In the genomic region with DNA sequence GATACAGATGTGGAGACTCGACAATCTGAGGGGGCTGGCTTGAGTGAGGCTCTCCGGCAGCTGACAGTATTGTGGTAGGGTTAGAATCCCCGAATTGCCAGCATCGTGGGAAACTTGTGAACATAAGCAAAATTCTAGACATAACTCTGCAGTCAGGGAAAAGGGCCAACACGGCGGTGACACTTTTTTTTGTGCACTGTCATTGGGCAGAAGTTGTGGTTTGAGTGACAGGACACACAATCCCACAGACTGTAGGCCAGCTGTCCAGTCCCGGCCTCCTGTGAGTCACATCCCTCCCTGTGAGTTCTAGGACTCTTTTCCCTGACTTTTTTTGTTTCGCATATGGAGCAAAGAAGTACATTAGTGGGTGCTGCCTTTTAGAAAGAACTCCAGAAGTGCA, we compare ENCODE assay signal across 8 mouse cellular contexts. TPM values are rescaled to one million over a fixed set of nuclear protein-coding genes. Genes with fewer than 3 reads are reported as not detected.
A peak's percentile ranks its signal among the peaks of the same experiment; 100 is the strongest.
DNase-seq lines count a peak whose midpoint lies in the region; ATAC-seq and TF ChIP-seq lines count a peak whose summit lies in the region.

No protein-coding gene starts in this region.

- no peaks in the 10 kb centered on the region for H3K27me3 ChIP-seq in forebrain, embryonic 13.5 days
- H3K27me3 ChIP-seq in forebrain, embryonic 11.5 days (ENCODE audit: control insufficient read depth, insufficient read depth, low read length): no peaks in the 10 kb centered on the region; the same call in 1 of the 2 replicates
- H3K27me3 ChIP-seq in stomach, embryonic 15.5 days (replicated peaks): no peaks in the 10 kb centered on the region
- H3K27me3 ChIP-seq in stomach, postnatal 0 days (ENCODE audit: control insufficient read depth, insufficient read depth, low read length): no peaks in the 10 kb centered on the region
- peaks cover 11% of the 10 kb centered on the region; the same call in 1 of the 2 replicates for H3K27me3 ChIP-seq in liver, embryonic 12.5 days (replicated peaks)

- H3K36me3 ChIP-seq in forebrain, embryonic 13.5 days (ENCODE audit: poor library complexity, severe bottlenecking): 0 out of 2 replicates have a peak, but pooled peaks cover 8% of the 10 kb centered on the region
- H3K36me3 ChIP-seq in forebrain, embryonic 11.5 days (ENCODE audit: control insufficient read depth, insufficient read depth, low read length): no peaks in the 10 kb centered on the region
- H3K36me3 ChIP-seq in stomach, embryonic 15.5 days: no peaks in the 10 kb centered on the region; the same call in 1 of the 2 replicates
- H3K36me3 ChIP-seq in stomach, postnatal 0 days (ENCODE audit: control insufficient read depth, insufficient read depth, low read length): peaks cover 4% of the 10 kb centered on the region; the same call in 1 of the 2 replicates
- H3K36me3 ChIP-seq in liver, embryonic 12.5 days: peaks cover 32% of the 10 kb centered on the region

- 0 out of 2 replicates have a peak overlapping the region, but pooled peaks have one; percentile 87 for H3K9ac ChIP-seq in forebrain, embryonic 13.5 days
- no peak overlapping the region for H3K9ac ChIP-seq in forebrain, embryonic 11.5 days (ENCODE audit: low read length)
- H3K9ac ChIP-seq in stomach, embryonic 15.5 days: no peak overlapping the region
- H3K9ac ChIP-seq in stomach, postnatal 0 days (ENCODE audit: low read length): no peak overlapping the region
- peak overlapping the region; percentile 89 for H3K9ac ChIP-seq in liver, embryonic 12.5 days

- peaks cover 16% of the 10 kb centered on the region for H3K4me1 ChIP-seq in forebrain, embryonic 13.5 days
- peaks cover 4% of the 10 kb centered on the region; the same call in 1 of the 2 replicates for H3K4me1 ChIP-seq in forebrain, embryonic 11.5 days (replicated peaks; ENCODE audit: control insufficient read depth, insufficient read depth, low read length)
- peaks cover 9% of the 10 kb centered on the region for H3K4me1 ChIP-seq in stomach, embryonic 15.5 days
- H3K4me1 ChIP-seq in stomach, postnatal 0 days (replicated peaks; ENCODE audit: control insufficient read depth, insufficient read depth): peaks cover 7% of the 10 kb centered on the region
- H3K4me1 ChIP-seq in liver, embryonic 12.5 days: peaks cover 31% of the 10 kb centered on the region

- no peak overlapping the region for H3K27ac ChIP-seq in forebrain, embryonic 13.5 days
- H3K27ac ChIP-seq in forebrain, embryonic 11.5 days (ENCODE audit: low read depth, low read length): no peak overlapping the region
- H3K27ac ChIP-seq in stomach, embryonic 15.5 days: no peak overlapping the region
- no peak overlapping the region for H3K27ac ChIP-seq in stomach, postnatal 0 days (replicated peaks)
- H3K27ac ChIP-seq in liver, embryonic 12.5 days: peak overlapping the region; percentile 97

- no peak for DNase-seq in forebrain, embryonic 11.5 days (ENCODE audit: low spot score)
- DNase-seq in stomach, postnatal 0 days (ENCODE audit: low spot score): no peak
- DNase-seq in spleen, postnatal 4 days (ENCODE audit: low spot score in 2 of 2): no peak
- DNase-seq in kidney, adult 8-10 months: no peak
- no peak for DNase-seq in spleen, adult 18-20 months

- WGBS in forebrain, embryonic 13.5 days: 84% methylated on average over 8 of the region's 8 CpGs
- WGBS in forebrain, embryonic 11.5 days: 89% methylated on average over 8 of the region's 8 CpGs
- 75% methylated on average over 8 of the region's 8 CpGs for WGBS in stomach, embryonic 15.5 days
- WGBS in stomach, postnatal 0 days: 66% methylated on average over 8 of the region's 8 CpGs
- 60% methylated on average over 8 of the region's 8 CpGs for WGBS in liver, embryonic 12.5 days (ENCODE audit: insufficient replicate concordance)

- peak overlapping the region; percentile 84 for H3K4me2 ChIP-seq in forebrain, embryonic 13.5 days
- H3K4me2 ChIP-seq in forebrain, embryonic 11.5 days (ENCODE audit: low read depth, low read length, severe bottlenecking): no peak overlapping the region
- peak overlapping the region; percentile 94 for H3K4me2 ChIP-seq in stomach, embryonic 15.5 days
- no peak overlapping the region for H3K4me2 ChIP-seq in stomach, postnatal 0 days (replicated peaks; ENCODE audit: low read depth)
- peak overlapping the region; percentile 93 for H3K4me2 ChIP-seq in liver, embryonic 12.5 days

- no peak for TF ChIP-seq CTCF in stomach, postnatal 0 days (IDR thresholded peaks at IDR 0.05; ENCODE audit: low read depth)

- ATAC-seq in forebrain, embryonic 13.5 days: no peak
- ATAC-seq in forebrain, embryonic 11.5 days (replicated peaks; ENCODE audit: low FRiP score): no peak
- no peak for ATAC-seq in stomach, embryonic 15.5 days (ENCODE audit: insufficient read depth, low FRiP score, low read depth)
- no peak for ATAC-seq in stomach, postnatal 0 days (ENCODE audit: low FRiP score, low TSS enrichment)
- ATAC-seq in liver, embryonic 12.5 days: no peak

- TF ChIP-seq EP300 in stomach, postnatal 0 days (optimal IDR thresholded peaks at IDR 0.05): no peak

- no peaks in the 10 kb centered on the region for H3K9me3 ChIP-seq in forebrain, embryonic 13.5 days (replicated peaks)
- H3K9me3 ChIP-seq in forebrain, embryonic 11.5 days (ENCODE audit: control insufficient read depth, low read length): no peaks in the 10 kb centered on the region
- no peaks in the 10 kb centered on the region for H3K9me3 ChIP-seq in stomach, embryonic 15.5 days
- no peaks in the 10 kb centered on the region for H3K9me3 ChIP-seq in stomach, postnatal 0 days (ENCODE audit: control insufficient read depth, low read length)
- no peaks in the 10 kb centered on the region for H3K9me3 ChIP-seq in liver, embryonic 12.5 days (replicated peaks)

- peak overlapping the region; percentile 67; the same call in 1 of the 2 replicates for H3K4me3 ChIP-seq in forebrain, embryonic 13.5 days
- H3K4me3 ChIP-seq in forebrain, embryonic 11.5 days (ENCODE audit: low read depth, low read length): no peak overlapping the region
- peak overlapping the region; percentile 63; the same call in 1 of the 2 replicates for H3K4me3 ChIP-seq in stomach, embryonic 15.5 days (replicated peaks)
- no peak overlapping the region for H3K4me3 ChIP-seq in stomach, postnatal 0 days (ENCODE audit: low read depth, low read length)
- H3K4me3 ChIP-seq in liver, embryonic 12.5 days: peak overlapping the region; percentile 80

RNA-seq across cellular contexts. Expression of gene Kctd7, which starts 1.3 kb away (rescaled TPM):
- polyA plus RNA-seq in forebrain, embryonic 13.5 days (2015; fragmentation: Nextera tagmentation; extraction: Ambion mirVana): 8.3 and 8.9 TPM in 2 replicates
- 6.0 and 6.7 TPM in 2 replicates for polyA plus RNA-seq in forebrain, embryonic 11.5 days (2014; fragmentation: Nextera tagmentation; extraction: Ambion mirVana)
- polyA plus RNA-seq in stomach, embryonic 15.5 days (2015; fragmentation: Nextera tagmentation; extraction: Ambion mirVana): 4.8 and 5.4 TPM in 2 replicates
- polyA plus RNA-seq in stomach, postnatal 0 days (2015; fragmentation: Nextera tagmentation; extraction: Ambion mirVana): 2.3 and 2.4 TPM in 2 replicates
- polyA plus RNA-seq in liver, embryonic 12.5 days (2016; fragmentation: Nextera tagmentation; extraction: Ambion mirVana): 7.8 and 8.0 TPM in 2 replicates

RNA-seq across cellular contexts. Expression of gene Rabgef1, which starts 25.6 kb away (rescaled TPM):
- polyA plus RNA-seq in forebrain, embryonic 13.5 days (2015; fragmentation: Nextera tagmentation; extraction: Ambion mirVana): 32.8 and 34.6 TPM in 2 replicates
- 23.1 and 27.0 TPM in 2 replicates for polyA plus RNA-seq in forebrain, embryonic 11.5 days (2014; fragmentation: Nextera tagmentation; extraction: Ambion mirVana)
- 26.6 and 29.2 TPM in 2 replicates for polyA plus RNA-seq in stomach, embryonic 15.5 days (2015; fragmentation: Nextera tagmentation; extraction: Ambion mirVana)
- 33.0 and 33.6 TPM in 2 replicates for polyA plus RNA-seq in stomach, postnatal 0 days (2015; fragmentation: Nextera tagmentation; extraction: Ambion mirVana)
- 31.9 and 34.5 TPM in 2 replicates for polyA plus RNA-seq in liver, embryonic 12.5 days (2016; fragmentation: Nextera tagmentation; extraction: Ambion mirVana)

Comparison
In these comparisons a context has a peak if more than half of its experiments do, and no peak if none do; other contexts are left out.
1. H3K4me2 ChIP-seq: peak in forebrain, embryonic 13.5 days (single experiment), stomach, embryonic 15.5 days (single experiment) and liver, embryonic 12.5 days (single experiment); none in forebrain, embryonic 11.5 days (single experiment) and stomach, postnatal 0 days (single experiment).
2. H3K4me3 ChIP-seq: peak in forebrain, embryonic 13.5 days (single experiment), stomach, embryonic 15.5 days (single experiment) and liver, embryonic 12.5 days (single experiment); none in forebrain, embryonic 11.5 days (single experiment) and stomach, postnatal 0 days (single experiment).
3. H3K9ac ChIP-seq: peak in forebrain, embryonic 13.5 days (single experiment) and liver, embryonic 12.5 days (single experiment); none in forebrain, embryonic 11.5 days (single experiment), stomach, embryonic 15.5 days (single experiment) and stomach, postnatal 0 days (single experiment).